Mouse (Mus musculus) heart, postnatal 4 days (tissue): ENCODE measurements around the gene Sdhaf4. TPM values are rescaled to one million over a fixed set of nuclear protein-coding genes. Genes with fewer than 3 reads are reported as not detected.

Experiments used
- DNase-seq: peaks from one replicate; pipeline ENCODE4 v3.0.0; 2021
- total RNA-seq, 2 experiments: library from RNA; stranded (reverse); gene quantifications; 2 replicates each; pipeline ENCODE4 v1.2.3; 2021

Sdhaf4 gene
- total RNA-seq, 2 experiments from 2014 or later: 50.1 to 52.8 TPM

- no peak for DNase-seq
These were observed 49.9 kb downstream of the Sdhaf4 start for GRCm38 (mm10) chr1:23955539-23955938.

GRCm38 (mm10) chr1:23953921-23954320, 51.5 kb downstream of the Sdhaf4 start:
- DNase-seq: no peak

- DNase-seq: no peak
These were observed 56.4 kb downstream of the Sdhaf4 start for GRCm38 (mm10) chr1:23948778-23949699.

- no peak for DNase-seq
These were observed 57.2 kb downstream of the Sdhaf4 start for GRCm38 (mm10) chr1:23948290-23948689.

Other genes starting within 250 kb of the Sdhaf4 start
- not detected for gene B3gat2, start 243.9 kb downstream of the Sdhaf4 start, total RNA-seq
- gene Smap1, start 83.3 kb downstream of the Sdhaf4 start, total RNA-seq: 10 to 100 TPM; 50.1 to 58.3 TPM
- 10 to 100 TPM; 42.5 to 43.1 TPM for gene Fam135a, start 94.7 kb upstream of the Sdhaf4 start, total RNA-seq
- gene Col9a1, start 172.0 kb upstream of the Sdhaf4 start, total RNA-seq: under 1 TPM; 0.50 to 0.86 TPM